Mouse (Mus musculus) hindbrain, postnatal 0 days (tissue): ENCODE results near the gene Dock11. TPM values are rescaled to one million over a fixed set of nuclear protein-coding genes. Genes with fewer than 3 reads are reported as not detected.

ENCODE experiments used
- ATAC-seq: fragments of 200-750 bp; cut with Nextera tagmentation; 2 replicates; pipeline ENCODE4 v1.8.0; 2017; ENCODE audit warnings: mild to moderate bottlenecking, moderate TSS enrichment, moderate library complexity
- DNase-seq: peaks from one replicate; pipeline ENCODE4 v3.0.0-alpha.2; 2015; ENCODE audit warnings: low spot score
- H3K27ac ChIP-seq: fragments of 300-500 bp; sonication (generic); 2 replicates; pipeline ENCODE4 v1.5.1; 2014; ENCODE audit warnings: mild to moderate bottlenecking
- H3K27me3 ChIP-seq: fragments of 300-500 bp; sonication (generic); 2 replicates; pipeline ENCODE4 v1.6.1; 2014; ENCODE audit warnings: low read length, mixed read lengths; ENCODE audit not compliant: insufficient read depth
- H3K36me3 ChIP-seq: fragments of 300-500 bp; sonication (generic); 2 replicates; pipeline ENCODE4 v1.6.1; 2014; ENCODE audit warnings: low read length, mixed read lengths; ENCODE audit not compliant: insufficient read depth
- H3K4me1 ChIP-seq: fragments of 300-500 bp; sonication (generic); 2 replicates; pipeline ENCODE4 v1.6.1; 2014; ENCODE audit warnings: antibody characterized with exemption, low read length, mixed read lengths; ENCODE audit not compliant: insufficient read depth
- H3K4me2 ChIP-seq: fragments of 300-500 bp; sonication (generic); 2 replicates; pipeline ENCODE4 v1.6.1; 2014; ENCODE audit warnings: low read depth, mild to moderate bottlenecking, low read length, moderate library complexity, mixed read lengths
- H3K4me3 ChIP-seq: fragments of 300-500 bp; sonication (generic); 2 replicates; pipeline ENCODE4 v1.5.1; 2014; ENCODE audit warnings: low read length
- H3K9ac ChIP-seq: fragments of 300-500 bp; sonication (generic); replicated peaks from 2 replicates; pipeline ENCODE4 v1.6.1; 2014; ENCODE audit warnings: mild to moderate bottlenecking, low read length, moderate library complexity, mixed read lengths
- H3K9me3 ChIP-seq: fragments of 300-500 bp; sonication (generic); 2 replicates; pipeline ENCODE4 v1.6.1; 2016; ENCODE audit warnings: low read length, mixed read lengths
- CTCF ChIP-seq: IDR thresholded peaks from 2 replicates; pipeline ENCODE4 v1.5.1; 2016; ENCODE audit warnings: antibody characterized with exemption, control low read depth, low read depth
- WGBS: fragments of 180-500 bp; shearing (Covaris S2); extraction: QIAGEN DNeasy Blood & Tissue Kit; methylation state at CpG from one replicate; pipeline ENCODE4 v1.1.7; 2014; 5-methylcytosine and 5-hydroxymethylcytosine counted together
- polyA plus RNA-seq: library from polyadenylated mRNA; unstranded; fragments of >200 nt; fragmentation: Nextera tagmentation; extraction: Ambion mirVana; gene quantifications from 2 replicates; pipeline ENCODE4 v1.2.1, GENCODE M21; 2015
- total RNA-seq: library from RNA; depleted of rRNA; stranded (reverse); fragments of >200 nt; gene quantifications from 2 replicates; pipeline ENCODE4 v1.2.3, GENCODE M21; 2014

The Dock11 gene
- total and polyA plus RNA-seq, 2 experiments from 2014 or later, result 7.0 to 22.1 TPM

GRCm38 (mm10) chrX:36088464-36089256 is 200.0 kb downstream of the Dock11 start:
- H3K36me3 ChIP-seq, result no peaks in the 10 kb centered on the region
- no peak overlapping the region for H3K4me3 ChIP-seq
- no peaks in the 10 kb centered on the region for H3K4me1 ChIP-seq
- no peak for TF ChIP-seq CTCF
- H3K9me3 ChIP-seq, result no peaks in the 10 kb centered on the region
- 88% methylated on average over 6 of the region's 6 CpGs for WGBS
- no peak overlapping the region for H3K4me2 ChIP-seq
- no peak overlapping the region for H3K9ac ChIP-seq
- no peak overlapping the region for H3K27ac ChIP-seq
- ATAC-seq (no peak), DNase-seq (no peak)
- H3K27me3 ChIP-seq, result no peaks in the 10 kb centered on the region

- no peaks in the 10 kb centered on the region for H3K4me1 ChIP-seq
- no peak for DNase-seq
- H3K9ac ChIP-seq, result no peak overlapping the region
- no peaks in the 10 kb centered on the region for H3K9me3 ChIP-seq
- no peak overlapping the region for H3K4me2 ChIP-seq
- H3K27me3 ChIP-seq, result no peaks in the 10 kb centered on the region
- no peak overlapping the region for H3K27ac ChIP-seq
- no peak for TF ChIP-seq CTCF
- 87% methylated on average over 1 of the region's 1 CpGs for WGBS
- no peak overlapping the region for H3K4me3 ChIP-seq
- ATAC-seq, result no peak
- H3K36me3 ChIP-seq, result no peaks in the 10 kb centered on the region
Measured at GRCm38 (mm10) chrX:36100883-36101282, 212.3 kb downstream of the Dock11 start.

- no peak for TF ChIP-seq CTCF
- ATAC-seq (no peak), DNase-seq (no peak)
- no peak overlapping the region for H3K4me2 ChIP-seq
- no peaks in the 10 kb centered on the region for H3K27me3 ChIP-seq
- 74% methylated on average over 3 of the region's 3 CpGs for WGBS
- H3K9ac ChIP-seq, result no peak overlapping the region
- no peaks in the 10 kb centered on the region for H3K9me3 ChIP-seq
- no peak overlapping the region for H3K4me3 ChIP-seq
- no peaks in the 10 kb centered on the region for H3K36me3 ChIP-seq
- H3K27ac ChIP-seq, result no peak overlapping the region
- H3K4me1 ChIP-seq, result no peaks in the 10 kb centered on the region
Measured at GRCm38 (mm10) chrX:36101318-36101717, 212.7 kb downstream of the Dock11 start.

GRCm38 (mm10) chrX:36108601-36109000 is 220.0 kb downstream of the Dock11 start:
- DNase-seq (no peak), ATAC-seq (no peak)
- no peak for TF ChIP-seq CTCF
- no peaks in the 10 kb centered on the region for H3K36me3 ChIP-seq
- H3K27ac ChIP-seq, result no peak overlapping the region
- no peaks in the 10 kb centered on the region for H3K4me1 ChIP-seq
- H3K4me3 ChIP-seq, result no peak overlapping the region
- no peak overlapping the region for H3K4me2 ChIP-seq
- 43% methylated on average over 3 of the region's 3 CpGs for WGBS
- H3K9me3 ChIP-seq, result no peaks in the 10 kb centered on the region
- H3K9ac ChIP-seq, result no peak overlapping the region
- no peaks in the 10 kb centered on the region for H3K27me3 ChIP-seq

GRCm38 (mm10) chrX:36111622-36112421 is 223.2 kb downstream of the Dock11 start, which contains the start of gene Il13ra1:
Il13ra1 (plus strand) TSS chrX:36112110.
- Histone ChIP-seq H3K4me3 (peak within 1 kb of the TSS; percentile 49), H3K4me2 (peak within 1 kb of the TSS; percentile 69), H3K4me1 (no peaks in the 10 kb centered on the region), H3K27ac (no peak within 1 kb of the TSS), H3K36me3 (no peaks in the 10 kb centered on the region), H3K27me3 (no peaks in the 10 kb centered on the region), H3K9me3 (no peaks in the 10 kb centered on the region), H3K9ac (peak within 1 kb of the TSS; percentile 37; the same call in 1 of the 2 replicates)
- DNase-seq (peak; percentile 20), ATAC-seq (peak; percentile 83)
- no peak for TF ChIP-seq CTCF
- 23% methylated on average over 49 of the region's 51 CpGs for WGBS

- no peak for DNase-seq
- no peaks in the 10 kb centered on the region for H3K36me3 ChIP-seq
- H3K27ac ChIP-seq, result no peak overlapping the region
- peak overlapping the region; percentile 69 for H3K4me2 ChIP-seq
- 30% methylated on average over 9 of the region's 9 CpGs for WGBS
- no peak for TF ChIP-seq CTCF
- H3K9me3 ChIP-seq, result no peaks in the 10 kb centered on the region
- no peaks in the 10 kb centered on the region for H3K27me3 ChIP-seq
- H3K9ac ChIP-seq, result peak overlapping the region; percentile 37; the same call in 1 of the 2 replicates
- no peaks in the 10 kb centered on the region for H3K4me1 ChIP-seq
- peak overlapping the region; percentile 49 for H3K4me3 ChIP-seq
- ATAC-seq, result no peak
Measured at GRCm38 (mm10) chrX:36112422-36112750, 223.8 kb downstream of the Dock11 start.
